Mouse (Mus musculus) midbrain, embryonic 14.5 days (tissue): ENCODE data around the gene Bbs1. TPM values are rescaled to one million over a fixed set of nuclear protein-coding genes. Genes with fewer than 3 reads are reported as not detected.
"Not testable (repeated sequence)": the region's sequence is repeated elsewhere in the genome, so short reads cannot be mapped to it uniquely, and the experiment has no call there.

Source experiments
- ATAC-seq: fragments of 200-750 bp; cut with Nextera tagmentation; 2 replicates; pipeline ENCODE4 v1.8.0; 2017; ENCODE audit warnings: moderate number of reproducible peaks, moderate library complexity; ENCODE audit not compliant: low FRiP score, low TSS enrichment
- DNase-seq: peaks from one replicate; pipeline ENCODE4 v3.0.0-alpha.2; 2015
- H3K27ac ChIP-seq: fragments of 300-500 bp; sonication (generic); replicated peaks from 2 replicates; pipeline ENCODE4 v1.5.1; 2014; ENCODE audit warnings: mild to moderate bottlenecking, low read depth, low read length, moderate library complexity
- H3K27me3 ChIP-seq: fragments of 300-500 bp; sonication (generic); 2 replicates; pipeline ENCODE4 v1.6.1; 2014; ENCODE audit warnings: low read length, control low read depth, mixed read lengths; ENCODE audit not compliant: control insufficient read depth, insufficient read depth
- H3K36me3 ChIP-seq: fragments of 300-500 bp; sonication (generic); 2 replicates; pipeline ENCODE4 v1.6.1; 2014; ENCODE audit warnings: low read length, control low read depth; ENCODE audit not compliant: control insufficient read depth, insufficient read depth
- H3K4me1 ChIP-seq: fragments of 300-500 bp; sonication (generic); 2 replicates; pipeline ENCODE4 v1.6.1; 2014; ENCODE audit warnings: mild to moderate bottlenecking, antibody characterized with exemption, low read length, control low read depth; ENCODE audit not compliant: control insufficient read depth, insufficient read depth
- H3K4me2 ChIP-seq: fragments of 300-500 bp; sonication (generic); 2 replicates; pipeline ENCODE4 v1.6.1; 2014; ENCODE audit warnings: mild to moderate bottlenecking, low read length, moderate library complexity
- H3K4me3 ChIP-seq: fragments of 300-500 bp; sonication (generic); replicated peaks from 2 replicates; pipeline ENCODE4 v1.5.1; 2014; ENCODE audit warnings: low read depth, low read length
- H3K9ac ChIP-seq: fragments of 300-500 bp; sonication (generic); replicated peaks from 2 replicates; pipeline ENCODE4 v1.6.1; 2014; ENCODE audit warnings: mild to moderate bottlenecking, low read length, moderate library complexity
- H3K9me3 ChIP-seq: fragments of 300-500 bp; sonication (generic); 2 replicates; pipeline ENCODE4 v1.6.1; 2016; ENCODE audit warnings: low read length, control low read depth, mixed read lengths; ENCODE audit not compliant: control insufficient read depth
- WGBS: fragments of 180-500 bp; shearing (Covaris S2); extraction: QIAGEN DNeasy Blood & Tissue Kit; methylation state at CpG from one replicate; pipeline ENCODE4 v1.1.7; 2014; 5-methylcytosine and 5-hydroxymethylcytosine counted together
- polyA plus RNA-seq: library from polyadenylated mRNA; unstranded; fragments of >200 nt; fragmentation: Nextera tagmentation; extraction: Ambion mirVana; gene quantifications from 2 replicates; pipeline ENCODE4 v1.2.1, GENCODE M21; 2014

The Bbs1 gene
- polyA plus RNA-seq, 1 experiment from 2014 or later = 17.9 TPM

DNA sequence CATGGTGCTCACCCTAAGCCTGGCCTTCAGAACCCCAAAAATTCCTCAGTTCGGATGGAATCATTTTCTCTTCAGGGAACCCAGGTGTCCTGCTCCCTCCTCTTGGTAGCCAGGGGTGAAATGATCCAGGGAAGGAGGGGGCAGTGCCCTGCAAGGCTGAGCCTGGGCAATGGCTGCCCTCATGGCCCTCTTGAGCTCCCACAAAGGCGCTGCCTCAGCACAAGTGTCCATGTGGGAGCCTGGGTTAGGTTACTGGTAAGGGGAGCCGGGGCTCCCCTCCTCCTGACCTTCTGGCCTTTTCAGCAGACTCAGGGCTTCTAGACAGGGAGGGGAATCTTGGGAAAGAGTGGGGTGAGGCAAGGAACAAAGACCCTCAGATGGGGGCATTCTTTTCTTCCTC lies 29.7 kb downstream of the Bbs1 start:
- Histone ChIP-seq H3K4me1 (peaks cover 10% of the 10 kb centered on the region), H3K4me3 (no peak overlapping the region), H3K36me3 (no peaks in the 10 kb centered on the region), H3K27ac (no peak overlapping the region), H3K9me3 (no peaks in the 10 kb centered on the region), H3K27me3 (no peaks in the 10 kb centered on the region), H3K9ac (no peak overlapping the region), H3K4me2 (no peak overlapping the region)
- no peak for ATAC-seq
- 73% methylated on average over 3 of the region's 3 CpGs for WGBS
- no peak for DNase-seq

DNA sequence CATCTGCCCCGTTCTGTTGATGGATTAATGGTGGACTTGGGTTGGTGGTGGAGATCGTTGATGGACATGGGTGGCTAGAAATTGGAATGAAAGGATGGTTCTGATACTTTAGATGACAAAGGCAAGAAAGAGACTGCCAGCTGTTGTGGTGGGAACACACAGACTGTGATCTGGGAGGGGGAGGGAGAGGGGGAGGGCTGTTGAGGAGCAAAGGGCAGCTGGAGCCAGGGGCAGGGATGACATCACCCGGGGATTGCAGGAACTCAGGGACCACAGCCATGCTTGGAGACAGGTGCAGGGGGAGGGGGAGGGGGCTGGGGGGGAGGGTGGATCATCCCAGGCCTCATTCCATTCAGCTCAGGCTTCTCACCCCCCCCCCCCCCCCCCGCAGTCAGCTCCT lies 30.2 kb downstream of the Bbs1 start:
- DNase-seq (no peak), ATAC-seq (no peak)
- no peaks in the 10 kb centered on the region for H3K9me3 ChIP-seq
- H3K9ac ChIP-seq = no peak overlapping the region
- no peak overlapping the region for H3K4me2 ChIP-seq
- H3K27me3 ChIP-seq = no peaks in the 10 kb centered on the region
- 75% methylated on average over 4 of the region's 4 CpGs for WGBS
- H3K27ac ChIP-seq = no peak overlapping the region
- H3K36me3 ChIP-seq = no peaks in the 10 kb centered on the region
- peaks cover 10% of the 10 kb centered on the region for H3K4me1 ChIP-seq
- H3K4me3 ChIP-seq = no peak overlapping the region

DNA sequence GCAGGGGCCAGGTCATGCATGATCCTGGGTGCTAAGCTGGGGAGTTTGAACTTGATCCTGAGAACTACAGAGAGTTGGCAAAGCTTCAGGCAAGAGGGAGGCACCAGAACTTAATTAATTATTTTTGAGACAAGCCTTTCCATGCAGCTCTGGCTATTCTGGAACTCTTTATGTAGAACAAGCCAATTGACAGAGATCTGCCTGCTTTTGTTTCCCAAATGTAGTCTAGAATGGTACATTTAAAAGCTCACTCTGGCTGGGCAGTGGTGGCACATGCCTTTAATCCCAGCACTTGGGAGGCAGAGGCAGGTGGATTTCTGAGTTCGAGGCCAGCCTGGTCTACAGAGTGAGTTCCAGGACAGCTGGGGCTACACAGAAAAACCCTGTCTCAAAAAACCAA lies 31.8 kb downstream of the Bbs1 start:
- not testable (repeated sequence) for H3K4me3 ChIP-seq, H3K27me3 ChIP-seq, ATAC-seq, H3K27ac ChIP-seq, DNase-seq, H3K36me3 ChIP-seq, H3K9me3 ChIP-seq, H3K4me2 ChIP-seq, H3K9ac ChIP-seq
- WGBS = 80% methylated on average over 1 of the region's 1 CpGs
- H3K4me1 ChIP-seq = peaks cover 10% of the 10 kb centered on the region

DNA sequence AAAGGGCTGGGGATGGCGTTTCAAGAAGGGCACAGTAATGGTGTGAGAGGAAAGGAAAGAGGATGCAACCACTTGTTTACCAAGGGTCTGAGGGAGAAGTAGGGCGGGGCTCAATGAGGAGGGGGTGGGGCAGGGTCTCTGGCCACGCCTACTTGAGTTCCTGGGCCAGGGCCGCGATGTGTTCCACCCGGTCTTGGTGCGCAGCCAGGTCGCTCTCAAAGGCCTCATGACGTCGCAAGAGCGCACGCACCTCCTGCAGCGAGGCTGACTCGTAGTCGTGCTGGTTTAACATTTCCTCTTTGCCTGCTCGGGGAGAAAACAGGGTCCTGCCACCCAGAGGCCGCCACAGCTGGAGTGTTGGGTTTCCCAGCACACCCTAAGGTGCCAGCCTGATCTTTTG lies 41.3 kb downstream of the Bbs1 start:
- peak; percentile 27 for DNase-seq
- H3K4me1 ChIP-seq = no peaks in the 10 kb centered on the region

DNA sequence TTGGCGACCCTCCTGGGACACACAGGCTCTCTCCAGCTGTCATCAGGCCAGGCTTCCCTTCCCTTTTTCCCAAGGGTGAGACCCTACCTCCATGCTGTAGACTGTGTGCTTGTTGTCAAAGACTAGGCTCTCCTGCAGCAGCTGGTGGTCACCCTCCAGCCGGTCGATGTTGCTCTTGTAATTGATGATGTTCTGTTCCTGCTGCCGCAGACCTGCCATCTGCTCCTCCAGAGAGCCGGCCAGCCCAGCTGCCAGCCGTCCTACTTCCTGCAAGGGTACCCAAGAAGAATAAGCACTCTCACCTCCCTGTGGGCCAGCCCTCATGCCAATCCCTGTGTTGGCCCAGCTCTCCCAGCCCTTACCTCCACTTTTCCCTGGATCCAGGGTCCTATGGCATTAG lies 43.4 kb downstream of the Bbs1 start:
- WGBS = 78% methylated on average over 6 of the region's 6 CpGs
- Histone ChIP-seq H3K9ac (no peak overlapping the region), H3K36me3 (peaks cover 28% of the 10 kb centered on the region), H3K4me3 (no peak overlapping the region), H3K9me3 (no peaks in the 10 kb centered on the region), H3K27me3 (no peaks in the 10 kb centered on the region), H3K27ac (no peak overlapping the region), H3K4me1 (no peaks in the 10 kb centered on the region), H3K4me2 (no peak overlapping the region)
- DNase-seq = no peak
- no peak for ATAC-seq

More for the DNA sequence above, 41.3 kb downstream of the Bbs1 start:
- Histone ChIP-seq H3K4me2 (0 out of 2 replicates have a peak overlapping the region, but pooled peaks have one; percentile 15), H3K27ac (no peak overlapping the region), H3K4me3 (no peak overlapping the region), H3K36me3 (peaks cover 14% of the 10 kb centered on the region), H3K27me3 (no peaks in the 10 kb centered on the region), H3K9ac (no peak overlapping the region), H3K9me3 (no peaks in the 10 kb centered on the region)
- WGBS = 9% methylated on average over 17 of the region's 17 CpGs
- ATAC-seq = no peak

DNA sequence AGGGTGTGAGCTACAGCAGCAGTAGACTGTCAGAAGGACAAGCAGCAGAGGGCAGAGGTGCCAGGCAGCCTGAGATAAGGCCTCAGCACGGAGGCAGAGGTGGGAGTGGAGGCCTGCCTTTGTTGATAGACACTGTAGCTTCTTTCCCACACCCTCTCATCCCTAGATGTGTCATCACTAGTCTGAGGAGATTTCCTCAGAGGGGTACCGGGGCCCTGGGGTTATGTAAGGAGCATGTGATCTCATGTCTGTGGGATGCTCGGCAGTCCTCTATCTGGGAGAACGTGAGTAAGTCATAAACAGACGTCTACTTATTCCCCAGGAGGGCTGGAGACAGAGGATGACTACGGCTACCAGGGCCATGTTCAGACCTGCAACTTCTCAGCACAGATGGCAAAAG lies 47.3 kb downstream of the Bbs1 start:
- Histone ChIP-seq H3K9me3 (no peaks in the 10 kb centered on the region), H3K4me1 (peaks cover 15% of the 10 kb centered on the region), H3K4me3 (no peak overlapping the region), H3K27me3 (no peaks in the 10 kb centered on the region), H3K4me2 (no peak overlapping the region), H3K36me3 (peaks cover 28% of the 10 kb centered on the region), H3K9ac (no peak overlapping the region), H3K27ac (no peak overlapping the region)
- no peak for ATAC-seq
- no peak for DNase-seq
- 75% methylated on average over 6 of the region's 6 CpGs for WGBS

DNA sequence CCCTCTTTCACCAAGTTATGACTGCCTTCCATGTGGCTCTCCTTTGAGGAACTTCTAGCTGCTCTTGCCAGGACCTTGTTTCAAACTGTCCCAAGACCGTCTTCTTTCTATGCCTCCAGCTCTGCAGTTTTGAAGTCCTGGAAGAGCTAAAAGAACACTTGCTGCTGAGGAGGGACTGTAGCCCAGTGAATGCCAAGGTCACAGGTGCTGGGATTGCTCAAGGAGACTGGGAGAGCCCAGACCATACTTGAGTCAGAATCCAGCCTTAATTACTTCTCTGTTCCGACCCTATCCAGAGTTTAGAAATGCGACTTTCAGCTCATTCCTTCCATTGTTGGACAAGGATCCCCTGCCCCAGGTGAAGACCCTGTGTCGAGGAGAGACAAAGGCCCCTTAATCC lies 50.5 kb downstream of the Bbs1 start:
- no peak for ATAC-seq

DNA sequence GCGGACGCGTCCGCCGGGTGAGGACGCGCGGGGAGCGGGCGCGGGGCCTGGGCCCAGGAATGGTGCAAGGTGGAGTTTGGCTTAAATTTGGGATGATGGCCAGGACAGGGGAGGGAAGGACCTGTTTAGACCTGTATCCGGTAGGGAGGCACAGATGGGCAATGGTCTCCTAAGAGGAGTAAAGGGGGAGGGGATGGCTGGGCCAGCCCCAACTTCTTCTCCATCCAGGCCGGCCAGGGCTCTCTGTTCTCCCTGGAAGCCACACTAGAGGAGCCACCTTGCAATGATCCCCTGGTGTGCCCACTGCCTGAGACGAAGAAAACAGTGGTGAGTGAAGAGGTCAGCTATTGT lies 51.0 kb downstream of the Bbs1 start:
- H3K27me3 ChIP-seq = no peaks in the 10 kb centered on the region
- peak overlapping the region; percentile 64 for H3K27ac ChIP-seq
- DNase-seq (no peak), ATAC-seq (peak; percentile 24; the same call in 1 of the 2 replicates)
- 0% methylated on average over 14 of the region's 14 CpGs for WGBS
- H3K9me3 ChIP-seq = no peaks in the 10 kb centered on the region
- H3K36me3 ChIP-seq = peaks cover 17% of the 10 kb centered on the region
- peak overlapping the region; percentile 67 for H3K4me3 ChIP-seq
- H3K9ac ChIP-seq = peak overlapping the region; percentile 77
- H3K4me2 ChIP-seq = peak overlapping the region; percentile 96
- H3K4me1 ChIP-seq = peaks cover 15% of the 10 kb centered on the region

More for the DNA sequence above, 50.5 kb downstream of the Bbs1 start:
- no peaks in the 10 kb centered on the region for H3K27me3 ChIP-seq
- peaks cover 15% of the 10 kb centered on the region for H3K4me1 ChIP-seq
- H3K9me3 ChIP-seq = no peaks in the 10 kb centered on the region
- peak overlapping the region; percentile 77; the same call in 1 of the 2 replicates for H3K9ac ChIP-seq
- DNase-seq = no peak
- 46% methylated on average over 4 of the region's 4 CpGs for WGBS
- peaks cover 22% of the 10 kb centered on the region for H3K36me3 ChIP-seq
- H3K4me2 ChIP-seq = peak overlapping the region; percentile 96
- no peak overlapping the region for H3K27ac ChIP-seq
- H3K4me3 ChIP-seq = peak overlapping the region; percentile 67

DNA sequence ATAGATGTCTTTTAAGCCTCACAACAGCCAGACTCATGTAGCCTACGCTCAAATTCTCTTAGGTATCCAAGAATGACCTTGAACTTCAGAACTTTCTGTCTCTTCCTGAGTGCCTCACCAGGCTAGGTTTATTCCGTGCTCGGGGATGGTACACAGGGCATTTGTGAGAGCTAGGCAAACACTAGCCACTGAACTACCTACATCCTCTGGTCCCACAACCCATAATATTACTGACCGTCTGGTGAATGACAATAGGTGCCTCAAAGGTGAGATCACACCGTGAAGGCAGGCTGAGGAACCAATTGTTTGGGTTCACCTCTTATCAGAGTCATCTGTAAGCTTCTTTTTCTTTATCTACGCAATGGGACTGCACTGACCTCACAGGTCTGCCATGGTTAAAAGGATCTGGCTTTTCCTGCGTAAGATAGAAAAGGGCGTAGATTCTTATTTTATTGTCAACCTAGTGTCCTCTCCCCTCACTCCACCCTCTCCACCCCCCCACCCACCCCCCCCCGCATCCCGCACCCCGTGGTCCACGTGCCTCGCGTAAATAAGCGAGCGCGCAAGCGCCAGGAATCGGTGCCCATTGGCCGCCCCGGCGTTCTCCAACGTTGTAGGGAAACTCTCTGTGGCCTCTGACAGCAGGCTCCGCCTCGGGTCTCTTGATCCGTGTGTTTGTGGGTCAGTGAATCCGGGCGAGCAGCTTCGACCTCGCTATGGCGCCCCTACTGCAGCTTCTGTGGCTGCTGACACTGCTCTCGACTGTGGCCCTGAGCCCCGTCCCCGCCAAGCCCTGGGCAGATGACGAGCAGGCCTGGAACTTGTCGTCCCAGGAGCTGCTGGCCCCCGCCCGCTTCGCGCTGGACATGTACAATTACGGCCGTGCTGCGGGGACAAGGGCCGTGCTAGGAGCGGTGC lies 51.6 kb downstream of the Bbs1 start, which contains the start of gene Ctsf:
Gene Ctsf, plus strand, starts transcription at position 579 of the 918 bp plus-strand sequence.
- no peaks in the 10 kb centered on the region for H3K9me3 ChIP-seq
- H3K4me2 ChIP-seq = peak within 1 kb of the TSS; percentile 96
- peak; percentile 93 for DNase-seq
- no peaks in the 10 kb centered on the region for H3K27me3 ChIP-seq
- H3K4me3 ChIP-seq = peak within 1 kb of the TSS; percentile 67
- WGBS = 3% methylated on average over 45 of the region's 45 CpGs
- peak within 1 kb of the TSS; percentile 64 for H3K27ac ChIP-seq
- H3K9ac ChIP-seq = peak within 1 kb of the TSS; percentile 77
- peaks cover 11% of the 10 kb centered on the region for H3K36me3 ChIP-seq
- ATAC-seq = peak; percentile 87
- peaks cover 15% of the 10 kb centered on the region for H3K4me1 ChIP-seq
